Mouse (Mus musculus) spleen, adult 18-20 months (tissue): ENCODE results near the gene Umad1.

ENCODE experiments used
- DNase-seq, 2 experiments: peaks; one replicate each; pipeline ENCODE4 v3.0.0; 2022; ENCODE audit warnings: mixed read lengths in 2 of 2

Umad1 gene

DNA sequence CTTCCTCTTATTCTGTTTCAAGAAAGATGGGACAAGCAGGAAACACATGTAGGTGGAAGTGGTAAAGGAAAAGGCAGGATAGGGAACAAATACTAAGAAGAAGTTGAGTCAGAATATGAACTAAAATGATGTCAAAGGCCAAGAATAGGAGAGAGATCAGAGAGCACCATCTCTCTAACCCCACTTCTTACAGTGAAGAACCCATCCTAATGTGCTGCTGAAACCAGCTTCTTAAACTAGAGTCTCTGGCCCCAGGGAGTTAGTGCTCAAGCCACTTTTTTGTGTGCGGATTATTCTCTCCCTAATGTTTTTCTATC lies 161.1 kb downstream of the Umad1 start:
- DNase-seq = no peak

DNA sequence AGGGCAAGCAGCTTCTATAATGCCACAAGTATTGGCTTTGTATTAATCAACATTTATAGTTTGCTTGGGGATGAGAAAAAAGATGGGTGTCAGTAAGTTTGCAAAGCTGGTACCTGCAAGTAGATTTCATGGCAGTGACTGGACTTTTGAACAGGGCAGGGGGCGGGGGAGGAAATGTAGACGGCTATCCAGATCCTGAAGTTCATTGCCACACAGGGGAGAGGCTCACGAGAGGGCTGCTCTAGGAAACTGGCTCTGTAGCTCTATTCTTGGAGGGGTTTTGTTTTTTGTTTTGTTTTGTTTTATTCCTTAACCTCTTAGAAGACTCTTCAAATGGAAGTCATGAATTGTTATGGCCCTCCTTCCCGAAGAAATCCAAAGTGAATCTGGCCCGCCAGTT lies 162.3 kb downstream of the Umad1 start:
- no peak for DNase-seq

DNA sequence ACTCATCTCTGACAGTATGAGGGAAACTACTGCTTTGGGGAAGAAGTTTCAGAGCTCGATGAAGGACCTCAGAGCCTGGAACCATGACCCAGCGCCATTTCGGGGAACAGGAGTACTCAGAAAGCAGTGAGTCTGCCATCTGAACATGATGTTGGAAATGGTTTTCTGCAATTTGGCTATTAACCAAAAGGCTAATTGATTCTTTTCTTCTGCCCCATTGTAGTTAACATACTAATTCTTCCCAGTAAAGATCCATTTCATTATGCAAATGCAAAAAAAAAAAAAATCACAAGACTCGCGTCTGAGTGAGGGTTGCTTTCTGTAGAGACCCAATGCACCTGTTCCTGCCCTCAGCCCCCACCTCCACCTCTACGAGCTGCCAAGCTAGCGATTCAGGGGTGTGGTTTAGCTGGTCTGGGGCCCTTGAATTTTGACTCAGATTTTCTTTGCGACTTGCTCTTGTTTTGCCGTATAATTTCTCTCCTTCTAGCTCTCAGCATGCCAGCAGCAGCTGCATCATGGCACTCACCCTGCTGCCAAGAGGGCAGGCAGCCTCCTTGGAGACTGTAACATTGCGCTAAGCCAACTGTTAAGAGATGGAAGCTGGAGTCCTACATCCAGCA lies 163.0 kb downstream of the Umad1 start:
- DNase-seq = no peak

DNA sequence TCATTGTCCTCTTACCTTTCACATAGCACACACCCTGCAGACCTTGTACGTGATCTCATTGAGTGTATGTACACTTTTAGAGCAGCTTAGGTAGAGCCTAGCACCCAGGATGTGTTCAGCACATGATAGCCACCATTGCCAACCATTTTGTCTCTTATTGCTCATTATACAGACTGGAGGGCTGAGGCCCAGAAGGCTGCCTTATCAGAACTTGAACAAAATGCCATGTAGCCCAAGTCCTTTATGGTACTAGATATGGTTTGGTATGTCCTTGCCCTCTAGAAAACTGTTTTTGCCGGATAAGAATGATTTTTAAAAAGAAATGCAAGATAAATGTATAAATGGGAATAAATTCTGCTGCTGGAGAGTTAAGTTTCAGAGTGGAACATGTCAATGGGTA lies 164.1 kb downstream of the Umad1 start:
- no peak for DNase-seq

DNA sequence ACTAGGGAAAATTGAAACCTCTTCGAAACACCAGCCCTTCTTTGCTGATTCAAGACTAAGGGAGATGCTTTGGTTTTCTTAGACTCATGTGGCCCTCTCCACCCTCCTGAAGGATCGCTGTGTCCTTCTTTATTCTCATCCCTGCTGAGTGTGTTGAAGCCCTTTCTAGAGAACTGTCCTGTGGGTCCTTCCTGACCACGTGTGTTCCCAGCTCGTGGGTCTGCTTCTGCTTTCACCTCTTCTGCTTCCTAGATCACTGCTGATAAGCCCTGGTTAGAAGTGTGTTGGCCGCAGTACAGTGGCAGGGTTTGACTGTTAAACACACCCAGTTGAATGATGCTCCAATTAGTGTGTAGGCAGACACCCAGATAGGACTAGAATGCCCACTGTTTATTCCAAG lies 168.6 kb downstream of the Umad1 start:
- DNase-seq = no peak

GRCm38 (mm10) chr6:8430610-8431234 lies 171.6 kb downstream of the Umad1 start:
- DNase-seq = no peak

DNA sequence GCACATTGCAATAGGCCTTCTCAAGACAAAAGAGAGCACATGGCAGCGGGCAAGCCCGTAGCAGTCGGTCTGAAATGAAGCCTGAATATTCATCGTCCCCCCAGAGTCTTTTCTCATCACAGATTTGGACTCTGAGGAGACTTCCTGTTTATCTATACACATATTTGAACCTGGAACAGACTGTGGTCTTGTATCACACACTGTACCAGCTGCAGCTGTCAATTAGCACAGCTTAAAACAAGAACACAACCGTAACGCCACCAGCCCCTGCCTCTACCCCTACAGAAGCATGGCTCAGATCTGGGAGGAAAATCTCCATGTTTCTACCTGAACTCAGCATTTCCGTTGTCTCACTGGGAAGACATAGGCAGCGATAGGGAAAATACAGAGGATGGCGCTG lies 174.1 kb downstream of the Umad1 start:
- no peak for DNase-seq

- DNase-seq = no peak
Measured at GRCm38 (mm10) chr6:8437937-8438336, 178.8 kb downstream of the Umad1 start.

GRCm38 (mm10) chr6:8441814-8442213 lies 182.7 kb downstream of the Umad1 start:
- no peak for DNase-seq

DNA sequence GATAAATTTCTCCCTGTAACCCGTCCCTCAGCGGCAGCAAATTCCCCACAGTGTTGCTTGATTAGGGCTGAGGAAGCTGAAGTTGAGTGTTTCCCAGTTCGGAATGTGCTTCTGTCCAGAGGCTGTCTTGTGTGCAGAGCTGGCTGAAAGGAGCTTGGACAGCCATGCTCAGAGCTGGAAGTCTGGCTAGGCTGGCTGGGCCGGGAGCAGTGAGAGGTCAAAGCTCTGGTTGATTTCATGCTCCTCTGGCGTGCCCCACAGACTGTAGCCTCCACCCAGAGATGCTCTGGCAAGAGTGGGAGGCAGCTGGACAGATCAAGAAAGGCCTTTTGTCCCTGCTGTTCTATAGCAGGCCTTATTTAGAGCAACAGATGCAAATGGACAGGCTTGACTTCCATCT lies 187.7 kb downstream of the Umad1 start:
- DNase-seq = no peak

DNA sequence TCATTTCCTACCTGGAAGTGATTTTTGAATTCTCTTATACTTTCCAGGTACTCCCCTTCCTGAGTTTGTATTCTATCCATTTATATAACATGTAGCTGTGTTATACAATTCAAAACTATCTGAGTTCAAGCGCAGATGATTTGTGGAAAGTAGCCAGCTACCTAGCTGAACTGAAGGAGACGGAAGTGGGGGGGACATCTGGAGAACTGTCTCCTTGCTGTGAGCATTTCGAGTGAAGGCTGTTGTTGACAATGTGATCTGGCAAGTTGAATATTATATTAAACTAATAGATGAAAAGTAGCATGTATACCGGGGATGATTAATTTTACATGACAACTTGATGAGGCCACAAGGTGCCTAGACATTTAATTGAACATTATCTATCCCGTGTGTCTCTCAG lies 196.5 kb downstream of the Umad1 start:
- no peak for DNase-seq

DNA sequence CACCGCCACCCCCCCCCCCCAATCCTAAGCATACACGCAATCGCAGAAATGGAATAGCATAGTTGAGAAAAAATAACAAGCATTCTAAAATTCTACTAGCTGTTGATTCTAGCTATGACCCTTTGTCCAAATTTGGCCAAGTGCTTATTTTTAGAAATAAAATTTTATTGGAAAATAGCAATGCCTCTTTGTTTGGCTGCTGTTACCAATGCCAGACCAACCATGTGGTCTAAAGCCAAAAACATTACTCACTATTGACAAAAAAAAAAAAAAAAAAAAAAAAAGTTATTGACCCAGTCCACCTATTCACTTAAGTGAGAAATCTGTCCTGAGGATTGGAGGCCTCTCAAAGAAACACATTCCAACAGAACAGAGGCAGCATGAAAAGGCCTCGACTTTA lies 199.5 kb downstream of the Umad1 start:
- no peak for DNase-seq

- no peak for DNase-seq
Measured at GRCm38 (mm10) chr6:8462447-8462846, 203.4 kb downstream of the Umad1 start.

- DNase-seq = no peak
Measured at GRCm38 (mm10) chr6:8465388-8465787, 206.3 kb downstream of the Umad1 start.

GRCm38 (mm10) chr6:8465985-8466384 lies 206.9 kb downstream of the Umad1 start:
- DNase-seq = no peak

DNA sequence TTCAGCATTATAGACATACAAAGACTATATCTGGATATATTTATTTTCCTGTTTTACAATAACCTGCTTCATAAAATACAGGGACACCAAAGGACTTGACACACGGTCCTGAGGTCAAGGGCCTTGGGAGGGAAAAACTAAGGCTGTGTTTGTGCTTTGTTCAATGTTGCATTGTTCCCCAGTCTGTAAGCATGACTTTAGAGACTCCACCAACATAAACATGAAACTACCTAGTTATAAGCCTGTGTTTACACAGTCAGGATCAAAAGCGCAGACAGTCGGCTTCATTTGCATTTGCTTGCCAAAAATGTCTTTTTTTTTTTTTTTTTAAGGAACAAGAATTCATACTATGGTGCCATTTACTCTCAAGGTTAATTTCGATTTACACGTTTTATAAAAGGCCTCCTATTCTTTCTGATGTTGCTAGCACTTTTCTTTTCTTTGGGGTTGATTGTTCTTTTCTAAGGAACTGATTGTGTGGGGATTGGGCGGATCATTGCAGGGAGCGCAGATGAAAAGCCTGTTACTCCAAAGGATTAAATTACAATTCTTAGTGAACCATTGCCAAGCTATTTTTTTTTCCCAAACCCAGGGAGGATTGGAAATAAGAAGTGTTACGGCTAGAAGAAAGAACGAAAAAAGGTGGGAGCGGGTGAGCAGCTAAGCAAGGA lies 208.7 kb downstream of the Umad1 start:
- no peak for DNase-seq

DNA sequence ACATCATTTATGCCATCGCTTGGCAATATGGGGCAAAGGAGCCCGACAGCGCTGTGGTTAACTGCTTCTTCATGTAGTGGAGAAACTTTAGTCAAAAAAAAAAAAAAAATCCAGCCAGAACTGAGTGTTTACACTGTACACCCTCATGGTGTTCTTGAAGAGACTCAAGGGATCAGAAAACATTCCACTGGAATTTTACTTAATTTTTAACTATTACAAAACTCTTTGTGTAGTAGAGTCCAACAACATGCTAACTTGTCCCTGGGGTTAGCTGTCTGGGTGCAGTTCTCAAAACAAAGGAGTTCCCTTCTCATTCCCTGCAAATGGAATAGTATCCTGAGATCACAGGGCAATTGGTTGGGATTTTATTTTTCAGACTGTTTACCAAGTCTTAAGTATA lies 210.8 kb downstream of the Umad1 start:
- no peak for DNase-seq

- DNase-seq = no peak
Measured at GRCm38 (mm10) chr6:8472125-8472524, 213.0 kb downstream of the Umad1 start.

DNA sequence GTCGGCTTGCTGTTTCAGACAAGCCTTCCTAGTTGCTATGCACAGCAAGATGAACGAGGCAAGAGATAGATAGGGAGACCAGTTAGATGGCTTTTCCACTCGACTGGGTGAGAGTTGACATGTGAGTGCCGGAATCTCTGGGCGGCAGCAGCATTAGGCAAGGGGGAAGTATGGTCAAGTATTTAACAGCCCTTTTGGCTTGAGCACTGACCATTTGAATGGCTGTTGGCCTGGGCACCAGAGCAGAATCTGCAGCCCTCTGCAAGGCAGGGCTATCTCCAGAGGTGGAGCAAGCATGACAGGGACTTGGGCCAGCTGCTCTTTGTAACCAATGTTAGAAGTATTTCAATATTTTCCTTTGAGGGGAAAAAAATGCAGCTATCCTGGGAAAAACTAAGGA lies 213.8 kb downstream of the Umad1 start:
- no peak for DNase-seq

- DNase-seq = no peak
Measured at GRCm38 (mm10) chr6:8473498-8473897, 214.4 kb downstream of the Umad1 start.

DNA sequence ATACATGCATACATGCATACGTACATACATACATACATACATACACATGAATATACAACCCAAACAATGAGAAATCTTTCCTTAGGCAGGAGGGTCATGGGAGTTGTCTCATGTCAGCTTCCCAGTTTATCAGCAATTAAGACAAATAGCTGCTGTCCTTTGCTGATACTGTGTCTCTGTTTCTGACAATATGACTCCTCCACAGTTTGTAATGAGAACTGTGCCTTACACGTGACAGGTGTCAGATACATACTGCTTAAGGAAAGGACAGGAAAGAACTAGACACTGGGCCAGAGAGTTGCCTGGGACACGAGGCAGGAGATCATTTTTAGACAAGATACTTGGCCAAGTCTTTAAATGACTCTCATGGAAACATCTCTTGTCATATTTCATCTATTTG lies 215.2 kb downstream of the Umad1 start:
- no peak for DNase-seq

DNA sequence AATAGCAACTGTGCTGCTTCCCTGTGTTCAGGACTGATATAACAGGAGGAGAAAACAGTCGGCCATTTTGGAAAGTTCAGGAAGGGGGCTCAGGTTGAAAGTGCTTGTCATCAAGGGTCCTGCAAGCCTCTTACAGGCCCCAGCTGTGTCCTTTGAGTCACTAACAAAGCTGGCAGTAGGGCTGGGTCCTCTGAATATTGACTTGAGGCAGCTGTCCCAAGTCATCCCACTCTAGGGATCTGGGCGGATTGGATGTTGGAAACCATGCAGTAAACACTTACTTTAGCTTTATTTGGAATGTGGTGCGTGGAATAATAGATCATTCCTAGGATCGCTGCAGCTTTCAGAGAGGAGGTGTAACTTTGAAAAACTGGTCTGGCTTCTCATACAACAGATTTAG lies 215.7 kb downstream of the Umad1 start:
- no peak for DNase-seq

GRCm38 (mm10) chr6:8479176-8479575 lies 220.1 kb downstream of the Umad1 start:
- no peak for DNase-seq

GRCm38 (mm10) chr6:8484437-8485275 lies 225.6 kb downstream of the Umad1 start:
- no peak for DNase-seq
